Mouse (Mus musculus): ENCODE results near the gene Nsun3. TPM values are rescaled to one million over a fixed set of nuclear protein-coding genes. Genes with fewer than 3 reads are reported as not detected.

The Nsun3 gene
- polyA plus RNA-seq (2017; shearing (Covaris generic)): 10 to 100 TPM; 17.6 to 20.4 TPM

DNA sequence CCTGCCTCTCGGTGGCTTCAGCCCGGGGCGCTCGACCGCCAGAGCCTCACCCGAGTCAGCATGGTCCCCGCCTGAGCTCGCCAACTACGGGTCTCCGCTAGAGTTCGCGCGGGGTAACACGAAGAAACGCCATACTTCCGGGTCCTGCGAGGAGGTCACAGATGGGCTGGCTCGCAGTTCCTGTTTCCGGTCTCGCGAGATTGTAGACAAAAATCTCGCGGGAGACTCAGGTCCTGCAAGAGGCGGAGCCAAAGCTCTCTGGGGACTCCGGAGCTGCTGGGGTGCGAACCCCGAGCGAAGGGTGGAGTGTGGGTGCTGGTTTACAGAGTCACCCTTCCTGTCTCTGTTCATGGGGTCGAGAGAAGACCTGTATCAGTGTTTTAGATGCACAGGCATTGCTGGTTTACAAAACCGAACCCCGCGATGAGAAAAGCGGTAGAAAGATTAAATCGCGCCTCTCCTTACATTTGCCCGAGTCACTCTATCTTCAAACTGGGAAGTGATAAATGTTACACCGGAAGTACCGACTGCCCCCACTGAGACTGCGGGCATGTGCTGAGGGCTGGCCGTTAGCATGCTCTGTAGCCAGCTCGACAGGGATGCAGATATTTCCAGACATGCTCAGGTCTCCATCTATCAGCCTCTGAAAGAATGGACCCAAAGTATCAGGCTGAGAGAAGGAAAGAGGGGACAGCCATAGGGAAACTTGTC, at the start of gene Nsun3:
Gene Nsun3 (minus strand): TSS at position 198 of the 711 bp plus-strand sequence.

DNA sequence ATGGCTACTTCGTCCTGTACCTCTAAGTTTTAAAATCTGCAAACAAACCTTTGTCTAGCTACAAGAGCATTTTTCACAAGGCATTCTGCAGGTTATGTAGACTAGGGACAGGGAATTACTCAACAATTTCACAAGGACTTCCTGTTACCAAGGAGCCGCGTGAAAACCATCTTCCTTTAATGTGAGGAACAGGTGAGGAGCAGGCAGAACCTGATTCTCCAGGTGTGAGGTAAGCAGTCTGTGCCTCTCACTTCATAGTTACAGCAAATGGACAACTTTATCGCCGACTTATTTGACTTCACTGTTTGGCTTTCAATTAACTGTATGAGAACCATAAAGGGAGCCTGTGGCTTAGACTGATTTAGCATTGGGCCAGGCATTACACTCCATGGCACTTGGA, 27.9 kb upstream of the Nsun3 start, which contains the start of gene Stx19:
Gene Stx19 (plus strand): TSS at position 186 of the 400 bp plus-strand sequence.

Other genes starting within 250 kb of the Nsun3 start
- under 1 TPM; 0.43 to 0.77 TPM for gene Stx19, start 27.9 kb upstream of the Nsun3 start, polyA plus RNA-seq (2017; shearing (Covaris generic))
- 10 to 100 TPM; 12.3 to 12.5 TPM for gene Arl13b, start 60.2 kb upstream of the Nsun3 start, polyA plus RNA-seq (2017; shearing (Covaris generic))
- gene Pros1, start 67.5 kb upstream of the Nsun3 start, polyA plus RNA-seq (2017; shearing (Covaris generic)): 10 to 100 TPM in 1 of 2 experiments, 1 to 10 TPM in 1; 8.6 to 13.5 TPM

Data from activated CD4-positive, CD25-positive, alpha-beta regulatory T cell (primary cell).